Mouse (Mus musculus) layer of hippocampus, adult 8-10 months (tissue): ENCODE data around the gene Grip2. TPM values are rescaled to one million over a fixed set of nuclear protein-coding genes. Genes with fewer than 3 reads are reported as not detected.

Source experiments
- DNase-seq, 2 experiments: peaks; one replicate each; pipeline ENCODE4 v3.0.0; 2022; ENCODE audit warnings: low spot score in 2 of 2
- total RNA-seq, 4 experiments: library from RNA; stranded (reverse); gene quantifications; 2 replicates each; pipeline ENCODE4 v1.2.4; 2022

Gene Grip2
- total RNA-seq, 4 experiments from 2014 or later: 7.9 to 10.8 (median 8.6) TPM

GRCm38 (mm10) chr6:91736471-91736870 lies 90.6 kb downstream of the Grip2 start:
- no peak for DNase-seq

- DNase-seq: peak in 1 of 2 experiments; percentile 54
Measured at GRCm38 (mm10) chr6:91732138-91732537, 94.9 kb downstream of the Grip2 start.

GRCm38 (mm10) chr6:91729677-91730127 lies 97.3 kb downstream of the Grip2 start:
- DNase-seq: peak in 1 of 2 experiments; percentile 65

- DNase-seq: no peak
Measured at GRCm38 (mm10) chr6:91728939-91729619, 98.0 kb downstream of the Grip2 start.

- no peak for DNase-seq
Measured at GRCm38 (mm10) chr6:91727361-91727760, 99.7 kb downstream of the Grip2 start.

- DNase-seq: no peak
Measured at GRCm38 (mm10) chr6:91721215-91721701, 105.8 kb downstream of the Grip2 start.

GRCm38 (mm10) chr6:91720588-91721214 lies 106.3 kb downstream of the Grip2 start:
- no peak for DNase-seq

- DNase-seq: peak in 1 of 2 experiments; percentile 50
Measured at GRCm38 (mm10) chr6:91719865-91720533, 107.1 kb downstream of the Grip2 start.

- peak in 1 of 2 experiments; percentile 66 for DNase-seq
Measured at GRCm38 (mm10) chr6:91719042-91719747, 107.9 kb downstream of the Grip2 start.

GRCm38 (mm10) chr6:91718603-91719002 lies 108.4 kb downstream of the Grip2 start:
- DNase-seq: no peak

GRCm38 (mm10) chr6:91718067-91718466 lies 109.0 kb downstream of the Grip2 start:
- no peak for DNase-seq

GRCm38 (mm10) chr6:91715988-91716810 lies 110.9 kb downstream of the Grip2 start:
- DNase-seq: no peak

GRCm38 (mm10) chr6:91715023-91715422 lies 112.0 kb downstream of the Grip2 start:
- no peak for DNase-seq

- DNase-seq: no peak
Measured at GRCm38 (mm10) chr6:91713370-91713896, 113.6 kb downstream of the Grip2 start.

- DNase-seq: no peak
Measured at GRCm38 (mm10) chr6:91712855-91713331, 114.2 kb downstream of the Grip2 start.

- DNase-seq: no peak
Measured at GRCm38 (mm10) chr6:91712097-91712854, 114.8 kb downstream of the Grip2 start.
